Mouse (Mus musculus) cortical plate, adult 2 months (tissue): ENCODE measurements at regions not wholly inside any gene's neighbourhood (a gene's known extent, or its start where the extent isn't known, plus 50 kb on each side); places are given as distances from the start of the nearest gene placed in this dataset.

Experiments
- CTCF ChIP-seq: fragments of 200-500 bp; IDR thresholded peaks from 2 replicates; pipeline ENCODE4 v1.5.1; 2011; ENCODE audit warnings: mild to moderate bottlenecking, control low read depth, low read length; ENCODE audit not compliant: insufficient read depth; ENCODE audit errors: extremely low read depth
- POLR2A ChIP-seq: fragments of 200-500 bp; IDR thresholded peaks from 2 replicates; pipeline ENCODE4 v1.6.1; 2011; ENCODE audit warnings: mild to moderate bottlenecking, low read length, control low read depth; ENCODE audit not compliant: insufficient read depth; ENCODE audit errors: extremely low read depth

DNA sequence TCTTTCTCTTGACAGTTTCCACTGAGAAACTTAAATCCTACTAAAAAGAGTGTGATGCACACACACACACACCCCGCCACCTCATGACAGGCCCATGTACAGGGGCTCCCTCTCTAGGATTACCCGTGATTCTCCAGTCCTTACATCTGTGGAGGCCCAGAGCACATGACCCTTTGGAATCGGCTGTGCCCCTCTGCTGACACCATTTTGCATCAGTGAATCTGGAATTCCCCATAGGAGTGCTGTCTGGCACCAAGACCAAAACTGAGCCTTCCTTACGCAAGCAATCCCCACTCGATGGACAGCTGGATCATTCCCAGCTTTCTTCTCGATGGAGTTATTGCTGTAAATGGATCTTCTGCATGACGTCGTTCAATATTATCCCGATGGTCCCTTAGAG, 180.3 kb downstream of the Tfap2c start:
- no peak for TF ChIP-seq CTCF
- no peak for TF ChIP-seq POLR2A
